Mouse (Mus musculus): Measurements from ENCODE around the gene Crygb.

GRCm38 (mm10) chr1:65113536-65114172, 31.6 kb upstream of the Crygb start:
- no peak for TF ChIP-seq CTCF (IDR thresholded peaks at IDR 0.05; ENCODE audit: control insufficient read depth, insufficient read depth, low read length)
- no peak for TF ChIP-seq POLR2A (IDR thresholded peaks at IDR 0.05; ENCODE audit: borderline replicate concordance, control insufficient read depth, low read depth, low read length)

Measured in bone marrow, adult 2 months (tissue).